Mouse (Mus musculus) c-Kit-positive CD71-negative TER-119-negative erythroid progenitor cells, embryonic 14.5 days (primary cell): Measurements from ENCODE around the gene Tmem30c.

Experiments
- DNase-seq: peaks from one replicate; pipeline ENCODE4 v3.0.0-alpha.2; 2013; ENCODE audit warnings: low read depth

Tmem30c gene

DNA sequence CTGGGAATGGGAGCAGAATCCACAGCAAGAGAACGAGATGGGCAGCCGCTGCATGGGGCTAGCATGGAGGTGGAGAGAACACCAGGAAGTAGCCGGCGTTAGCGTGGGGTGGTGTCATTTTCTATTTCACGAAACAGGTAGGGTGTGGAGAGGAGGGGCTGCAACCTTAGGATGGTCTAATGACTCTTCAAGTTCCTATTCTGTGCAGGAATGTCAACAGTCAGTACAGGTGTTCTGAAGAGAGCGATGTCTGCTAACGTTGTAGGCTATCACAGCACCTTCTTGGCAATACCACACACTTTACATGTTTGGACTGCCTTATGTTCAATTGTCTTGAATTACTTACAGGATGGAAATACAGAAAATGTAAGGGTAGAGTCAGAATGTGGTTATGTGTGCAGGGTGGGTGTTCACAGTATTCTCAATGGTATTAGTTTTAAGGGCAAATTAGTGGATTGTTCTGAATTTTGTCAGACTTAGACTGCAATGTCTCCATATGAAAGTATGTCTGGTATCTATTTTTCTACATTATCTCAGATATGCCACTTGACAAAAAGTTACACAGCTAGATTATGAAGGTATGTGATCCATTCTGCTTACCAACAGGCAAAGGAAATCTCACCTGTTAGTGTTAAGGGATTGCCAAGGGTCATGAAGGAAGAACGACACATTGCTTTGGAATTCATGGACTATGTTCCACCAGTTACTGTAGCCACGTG is 2.7 kb upstream of the Tmem30c start:
- DNase-seq: no peak

GRCm38 (mm10) chr16:57292296-57292695 is 369 bp downstream of the Tmem30c start:
- no peak for DNase-seq

DNA sequence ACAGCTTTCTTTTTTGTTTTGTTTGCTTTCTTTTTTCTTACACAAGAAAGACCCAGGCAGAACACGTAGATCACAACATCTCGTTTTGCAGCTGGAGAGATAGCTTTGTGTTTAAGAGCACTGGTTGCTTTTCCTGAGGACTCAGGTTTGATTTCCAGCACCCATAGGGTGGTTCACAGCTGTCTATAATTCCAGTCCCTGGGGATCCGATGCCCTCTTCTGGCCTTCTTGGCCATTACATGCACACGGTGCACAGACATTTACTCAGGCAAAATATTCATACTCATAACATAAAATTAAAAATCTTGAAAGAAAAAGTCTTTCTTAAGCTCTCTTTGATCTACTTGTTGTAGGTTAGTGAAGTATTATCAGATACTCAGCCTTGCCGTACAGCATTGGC is 969 bp downstream of the Tmem30c start:
- DNase-seq: no peak

DNA sequence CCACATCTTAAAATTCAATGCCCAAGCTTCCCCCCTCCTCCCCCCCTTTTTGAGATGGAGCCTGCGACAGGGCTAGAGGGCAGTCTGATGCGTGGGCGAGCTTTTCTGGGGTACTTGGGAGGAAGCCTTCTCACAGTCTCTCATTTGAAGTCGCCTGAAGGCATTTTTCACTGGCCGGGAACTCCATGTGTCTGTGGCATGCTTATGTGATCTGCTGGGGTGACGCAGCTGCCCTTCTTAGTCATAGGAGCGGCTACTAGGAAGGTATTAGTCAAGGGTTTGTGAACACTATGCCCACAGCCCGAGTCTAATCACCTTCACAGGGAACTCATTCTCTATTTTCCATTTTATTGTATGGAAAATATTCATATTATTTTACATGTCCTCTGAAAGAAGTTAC is 11.2 kb downstream of the Tmem30c start:
- no peak for DNase-seq

DNA sequence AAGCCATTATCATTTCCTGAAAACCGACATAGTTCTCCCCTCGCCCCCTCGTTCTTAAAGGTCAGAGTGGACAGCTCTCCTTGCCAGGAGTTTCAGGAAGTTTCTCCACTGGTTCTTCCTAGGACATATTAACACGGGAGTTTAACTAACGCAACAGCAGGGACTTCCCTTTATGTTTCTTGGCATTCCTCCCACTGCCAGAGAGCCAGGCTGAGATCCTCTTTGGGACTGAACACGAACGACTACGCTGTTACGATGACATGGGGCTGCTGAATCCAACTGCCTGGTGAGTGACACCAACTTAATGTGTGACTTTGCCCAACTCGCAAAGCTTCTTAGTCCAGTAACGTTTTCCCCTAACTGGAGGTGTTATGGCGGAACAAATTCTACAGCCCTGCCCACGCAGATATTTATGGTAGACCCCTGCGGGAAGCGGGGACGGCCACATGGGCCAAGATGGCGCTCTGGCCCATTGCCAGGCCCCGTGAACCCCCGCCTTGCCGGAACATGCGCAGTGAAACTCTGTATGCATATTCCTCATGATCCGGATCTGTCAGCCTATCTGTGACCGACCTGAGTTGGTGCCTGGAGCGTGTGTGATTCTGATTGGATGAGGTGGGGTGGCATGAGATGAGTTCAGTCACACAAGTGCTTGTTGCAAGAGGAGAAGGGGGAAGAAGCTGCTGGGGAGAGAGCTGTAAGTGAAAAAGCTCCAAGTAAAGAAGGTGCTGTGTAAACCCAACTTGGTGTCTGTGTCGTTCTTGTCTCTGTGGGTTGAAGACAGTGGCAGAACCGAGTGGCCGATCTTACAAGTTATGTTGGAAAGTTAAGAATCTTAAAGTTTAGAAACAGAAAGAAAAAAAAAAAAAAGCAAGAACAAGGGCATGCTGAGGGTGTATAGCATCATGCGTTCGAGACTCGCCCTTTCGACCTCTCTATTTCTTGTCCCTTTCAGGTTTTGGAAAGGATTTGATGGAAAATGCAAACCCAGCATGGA is 12.1 kb downstream of the Tmem30c start:
- DNase-seq: no peak

DNA sequence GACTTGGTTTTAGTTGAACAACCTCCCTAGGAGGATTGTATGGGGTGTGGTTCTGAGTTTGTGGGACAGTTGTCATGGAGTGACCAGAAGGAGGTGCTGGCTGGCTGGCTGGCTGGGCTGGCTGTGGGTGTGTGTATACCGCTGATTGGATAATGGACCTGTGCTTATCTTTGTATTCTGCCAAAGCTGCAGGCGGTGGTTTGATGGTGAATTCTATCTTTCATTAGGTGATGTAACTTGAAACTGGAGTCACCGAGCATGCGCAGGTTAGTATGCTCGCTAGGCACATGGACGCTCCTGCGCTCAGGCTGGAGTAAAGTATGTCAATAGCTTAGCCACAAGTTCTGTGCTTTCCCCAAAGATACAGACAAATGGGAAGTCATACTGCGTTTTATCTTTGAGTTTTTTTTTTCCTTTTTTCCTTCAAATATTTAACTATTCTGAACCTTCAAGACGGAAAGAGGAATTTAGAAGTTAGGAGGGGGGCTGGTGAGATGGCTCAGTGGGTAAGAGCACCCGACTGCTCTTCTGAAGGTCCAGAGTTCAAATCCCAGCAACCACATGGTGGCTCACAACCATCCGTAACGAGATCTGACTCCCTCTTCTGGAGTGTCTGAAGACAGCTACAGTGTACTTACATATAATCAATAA is 13.6 kb downstream of the Tmem30c start:
- no peak for DNase-seq

GRCm38 (mm10) chr16:57269751-57270150 is 22.9 kb downstream of the Tmem30c start:
- DNase-seq: no peak

- no peak for DNase-seq
Observed at GRCm38 (mm10) chr16:57268058-57268841, 24.4 kb downstream of the Tmem30c start.

GRCm38 (mm10) chr16:57267068-57267467 is 25.6 kb downstream of the Tmem30c start:
- no peak for DNase-seq

DNA sequence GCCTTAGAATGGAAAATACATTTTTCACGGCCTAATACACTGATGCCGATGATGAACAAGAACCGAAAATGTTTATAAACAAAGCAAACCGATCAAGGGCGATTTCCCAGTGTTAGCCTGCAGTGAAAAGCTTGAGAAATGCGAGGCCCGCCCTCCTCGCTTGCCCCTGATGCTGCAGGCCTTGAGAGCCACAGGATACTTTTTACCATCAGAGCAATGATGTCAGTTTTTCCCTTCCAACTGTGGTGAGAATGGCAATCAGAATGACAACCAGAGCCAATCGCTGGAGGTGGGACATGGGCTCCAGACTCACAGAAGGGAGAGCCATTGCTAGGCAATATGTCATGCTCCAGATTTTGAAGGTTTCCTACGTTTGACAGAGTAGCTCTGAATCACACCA is 32.5 kb downstream of the Tmem30c start:
- no peak for DNase-seq

- DNase-seq: no peak
Observed at GRCm38 (mm10) chr16:57259356-57260083, 33.1 kb downstream of the Tmem30c start.

DNA sequence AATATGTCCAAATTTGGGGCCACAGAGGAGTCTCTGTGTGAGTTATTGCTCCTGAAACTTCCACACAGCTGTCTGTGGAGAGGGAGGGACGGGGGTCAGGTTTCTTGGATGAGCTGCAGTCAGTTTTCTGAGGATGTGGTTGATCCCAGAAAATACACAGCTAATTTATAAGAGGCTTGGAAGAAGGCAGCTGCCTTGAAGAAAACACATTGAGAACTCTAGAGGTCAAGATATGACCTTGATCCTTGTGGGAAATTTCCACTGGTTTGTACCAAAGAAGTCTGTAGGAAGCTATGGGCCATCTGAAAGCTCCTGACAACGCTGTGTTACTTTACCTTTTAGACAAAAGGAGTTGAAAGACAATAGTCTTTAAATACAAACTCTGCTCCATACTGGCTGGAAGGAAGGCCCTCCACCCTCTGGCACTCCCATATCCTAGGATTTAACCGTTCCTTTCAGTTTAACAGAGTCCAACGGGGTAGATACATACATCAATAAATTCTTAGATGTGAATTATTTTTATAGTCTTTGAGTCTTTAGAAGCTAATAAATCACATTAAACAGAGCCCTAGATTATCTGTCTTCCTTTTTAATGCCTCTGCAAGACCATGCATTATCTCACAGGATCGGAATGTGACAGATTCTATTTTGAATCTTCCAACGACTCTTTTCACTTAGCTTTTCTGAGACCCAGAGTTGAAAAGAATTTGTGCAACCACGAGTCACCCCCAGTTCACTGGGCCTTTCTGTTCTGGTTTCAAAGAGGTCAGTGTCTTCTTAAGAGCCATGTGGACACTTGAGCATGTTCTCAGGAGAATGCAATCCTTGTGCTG is 40.9 kb downstream of the Tmem30c start:
- no peak for DNase-seq

DNA sequence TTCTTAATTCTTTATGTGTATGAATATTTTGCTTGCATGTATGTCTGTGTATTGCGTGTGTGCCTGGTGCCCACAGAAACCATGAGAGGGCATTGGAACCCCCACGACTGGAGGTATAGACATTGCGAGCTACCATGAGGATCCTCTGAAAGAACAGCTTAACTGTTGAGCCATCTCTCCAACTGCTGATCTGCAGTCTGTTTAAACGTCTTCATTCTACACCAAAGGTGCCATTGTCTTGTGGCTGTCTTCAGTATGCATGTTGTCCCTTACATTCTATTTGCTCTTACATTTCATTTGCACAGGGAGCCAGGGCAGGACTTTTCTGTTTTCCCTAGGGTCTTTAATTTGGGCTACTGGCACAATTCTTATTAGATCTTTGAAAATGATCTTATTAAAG is 41.7 kb downstream of the Tmem30c start:
- no peak for DNase-seq

- no peak for DNase-seq
Observed at GRCm38 (mm10) chr16:57247464-57247863, 45.2 kb downstream of the Tmem30c start.

GRCm38 (mm10) chr16:57246596-57246995 is 46.1 kb downstream of the Tmem30c start:
- no peak for DNase-seq

- DNase-seq: peak; percentile 66
Observed at GRCm38 (mm10) chr16:57243858-57244248, 48.8 kb downstream of the Tmem30c start.

DNA sequence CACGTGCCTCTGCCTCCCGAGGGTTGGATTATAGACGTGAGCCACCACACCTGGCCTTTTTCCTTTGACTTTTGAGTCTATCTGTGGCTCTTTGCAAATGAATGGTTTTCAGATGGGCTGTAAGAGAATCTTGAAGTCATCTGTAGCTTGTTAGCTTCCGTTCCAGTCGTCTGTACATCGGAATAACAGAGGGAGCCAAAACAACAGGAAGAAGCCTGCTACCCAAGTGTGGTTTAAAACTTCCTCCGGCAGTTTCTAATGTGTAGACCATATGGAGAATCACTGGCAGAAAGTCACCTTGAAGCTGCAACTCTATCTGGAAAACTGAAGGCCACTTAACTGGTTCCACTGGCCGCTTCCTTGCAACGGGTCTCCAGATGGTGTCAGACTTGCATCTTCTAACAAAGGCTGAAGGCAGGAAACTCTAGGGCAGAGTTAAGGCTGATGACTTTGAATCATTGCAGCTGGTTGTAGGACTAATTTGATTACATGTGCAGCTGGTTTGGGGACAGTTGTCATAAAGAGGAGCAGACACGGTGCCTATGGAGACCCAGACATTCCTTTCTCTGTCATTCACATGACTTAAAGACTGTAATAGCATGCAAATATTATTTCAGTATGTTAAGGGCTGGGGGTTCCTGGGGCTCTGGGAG is 49.3 kb downstream of the Tmem30c start:
- DNase-seq: no peak

GRCm38 (mm10) chr16:57242857-57243204 is 49.8 kb downstream of the Tmem30c start:
- DNase-seq: no peak

DNA sequence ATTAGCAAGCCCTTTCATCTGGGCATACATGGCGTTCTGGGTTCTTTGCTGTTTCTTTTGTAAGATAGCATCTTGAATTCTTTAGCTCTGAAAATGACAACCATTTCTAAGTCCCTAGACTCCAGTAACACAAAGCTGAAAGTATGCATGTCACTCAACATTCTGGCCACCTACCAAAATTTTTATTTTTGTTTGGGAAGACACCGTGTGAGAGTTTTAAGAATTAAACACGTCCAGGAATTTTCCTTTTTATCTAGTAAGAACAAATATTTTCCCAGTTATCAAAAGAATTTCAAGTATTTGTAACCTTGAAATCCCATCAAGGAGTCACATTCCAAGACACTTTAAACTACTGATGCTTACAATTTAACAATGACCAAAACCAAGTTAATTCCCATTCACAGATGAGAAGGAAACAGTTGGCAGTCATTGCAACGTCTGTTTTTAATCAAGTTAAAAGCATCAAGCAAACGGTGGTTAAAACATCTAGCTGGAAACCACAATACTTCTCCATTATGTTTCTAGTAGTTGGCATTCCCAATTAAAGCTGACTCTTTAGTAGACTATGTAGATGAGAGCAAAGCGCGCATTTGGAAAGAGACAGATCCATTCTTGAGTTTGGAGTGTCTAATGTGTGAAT is 56.7 kb downstream of the Tmem30c start:
- DNase-seq: no peak
